28 mouse cellular contexts compared by ENCODE assay signal in the genomic region with DNA sequence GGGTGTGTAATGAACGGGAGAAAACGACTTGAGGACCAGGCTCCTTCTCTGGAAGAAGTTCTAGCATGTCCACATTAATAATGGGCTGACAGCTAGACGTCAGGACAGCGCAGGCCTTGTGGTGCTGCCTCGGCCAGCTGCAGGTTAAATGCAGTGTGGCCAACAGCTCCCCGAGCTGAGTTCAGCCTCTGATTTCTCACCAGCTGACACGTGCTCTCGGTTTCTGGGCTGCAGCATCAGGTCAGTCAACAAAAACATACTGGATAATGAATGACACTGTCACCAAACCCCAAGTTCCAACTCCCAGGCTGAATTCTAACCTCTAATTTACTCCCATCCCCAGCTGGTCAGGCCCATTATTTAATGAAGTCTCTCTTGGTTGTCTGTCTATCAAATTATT.
DNase-seq lines count a peak whose midpoint lies in the region; ATAC-seq and TF ChIP-seq lines count a peak whose summit lies in the region.
"Had no signal": no experiment of that assay in that cellular context is flagged by ENCODE, and none has a peak within 500 bp of the region (broad histone marks: within the 10 kb centered on the region; RNA-seq: fewer than 3 reads in every experiment).

No protein-coding gene starts in this region.

- no peaks in the 10 kb centered on the region for H3K36me3 ChIP-seq in forebrain, embryonic 13.5 days (ENCODE audit: poor library complexity, severe bottlenecking)
- no peaks in the 10 kb centered on the region for H3K36me3 ChIP-seq in forebrain, embryonic 10.5 days (replicated peaks)
- no peaks in the 10 kb centered on the region for H3K36me3 ChIP-seq in hindbrain, embryonic 14.5 days (replicated peaks; ENCODE audit: control insufficient read depth, insufficient read depth)
- H3K36me3 ChIP-seq in midbrain, embryonic 16.5 days (ENCODE audit: control insufficient read depth, insufficient read depth, low read length), result no peaks in the 10 kb centered on the region
- no peaks in the 10 kb centered on the region for H3K36me3 ChIP-seq in embryonic facial prominence, embryonic 10.5 days (replicated peaks)
- H3K36me3 ChIP-seq: embryonic facial prominence, embryonic 13.5 days; heart, embryonic 10.5 days; intestine, embryonic 15.5 days; limb, embryonic 12.5 days had no signal

- no peak for TF ChIP-seq POLR2A in brain, embryonic 14.5 days (IDR thresholded peaks at IDR 0.05; ENCODE audit: borderline replicate concordance, extremely low read depth, insufficient read depth, insufficient read length, poor library complexity, severe bottlenecking)

- no peak overlapping the region for H3K4me3 ChIP-seq in forebrain, embryonic 13.5 days
- no peak overlapping the region for H3K4me3 ChIP-seq in forebrain, embryonic 10.5 days
- H3K4me3 ChIP-seq in hindbrain, embryonic 14.5 days (replicated peaks; ENCODE audit: low read length), result no peak overlapping the region
- H3K4me3 ChIP-seq in midbrain, embryonic 16.5 days (ENCODE audit: low read depth, low read length), result no peak overlapping the region
- no peak overlapping the region for H3K4me3 ChIP-seq in embryonic facial prominence, embryonic 10.5 days
- H3K4me3 ChIP-seq: embryonic facial prominence, embryonic 13.5 days; erythroblast, embryonic 14.5 days; heart, embryonic 10.5 days; intestine, embryonic 15.5 days; layer of hippocampus, adult 2 months; limb, embryonic 12.5 days had no signal

- DNase-seq in forebrain, embryonic 10.5 days (ENCODE audit: extremely low spot score, low spot score), result no peak
- DNase-seq in brain, embryonic 14.5 days (ENCODE audit: low read depth), result peak; percentile 74
- DNase-seq in hindbrain, embryonic 14.5 days (ENCODE audit: low spot score), result no peak
- no peak for DNase-seq in embryonic facial prominence, embryonic 10.5 days (ENCODE audit: low spot score)
- no peak for DNase-seq in cerebellum, adult 9-11 months
- no peak for DNase-seq in heart, adult 9 months (ENCODE audit: low spot score in 2 of 2)
- DNase-seq: adrenal gland, postnatal 25 days; cerebellum, adult 11 months; cerebellum, postnatal 10 days; heart, postnatal 4 days; kidney, postnatal 25 days; layer of hippocampus, postnatal 36 days; liver, postnatal 0 days; right cerebral cortex, postnatal 14 days; spleen, adult 18-20 months; thymus, postnatal 25 days had no signal

- peaks cover 21% of the 10 kb centered on the region for H3K4me1 ChIP-seq in forebrain, embryonic 13.5 days
- H3K4me1 ChIP-seq in forebrain, embryonic 10.5 days, result peaks cover 12% of the 10 kb centered on the region
- peaks cover 14% of the 10 kb centered on the region for H3K4me1 ChIP-seq in hindbrain, embryonic 14.5 days (replicated peaks; ENCODE audit: control insufficient read depth, insufficient read depth, low read length)
- 0 out of 2 replicates have a peak, but pooled peaks cover 2% of the 10 kb centered on the region for H3K4me1 ChIP-seq in midbrain, embryonic 16.5 days (ENCODE audit: control insufficient read depth, insufficient read depth, low read length)
- H3K4me1 ChIP-seq in embryonic facial prominence, embryonic 10.5 days, result peaks cover 15% of the 10 kb centered on the region
- H3K4me1 ChIP-seq: heart, embryonic 10.5 days; intestine, embryonic 15.5 days had no signal

- 51% methylated on average over 8 of the region's 8 CpGs for WGBS in forebrain, embryonic 13.5 days
- WGBS in forebrain, embryonic 10.5 days, result 80% methylated on average over 8 of the region's 8 CpGs
- WGBS in hindbrain, embryonic 14.5 days, result 21% methylated on average over 8 of the region's 8 CpGs
- WGBS in midbrain, embryonic 16.5 days, result 40% methylated on average over 8 of the region's 8 CpGs
- WGBS in embryonic facial prominence, embryonic 10.5 days, result 73% methylated on average over 8 of the region's 8 CpGs

- no peak overlapping the region for H3K9ac ChIP-seq in forebrain, embryonic 13.5 days
- no peak overlapping the region for H3K9ac ChIP-seq in hindbrain, embryonic 14.5 days
- no peak overlapping the region for H3K9ac ChIP-seq in midbrain, embryonic 16.5 days (ENCODE audit: low read depth, low read length)
- H3K9ac ChIP-seq: embryonic facial prominence, embryonic 13.5 days; intestine, embryonic 15.5 days; limb, embryonic 12.5 days; liver, postnatal 0 days had no signal

- no peaks in the 10 kb centered on the region for H3K9me3 ChIP-seq in forebrain, embryonic 13.5 days (replicated peaks)
- no peaks in the 10 kb centered on the region for H3K9me3 ChIP-seq in forebrain, embryonic 10.5 days
- H3K9me3 ChIP-seq in hindbrain, embryonic 14.5 days (ENCODE audit: control insufficient read depth, low read length), result no peaks in the 10 kb centered on the region
- H3K9me3 ChIP-seq in midbrain, embryonic 16.5 days (replicated peaks; ENCODE audit: control insufficient read depth, low read length, poor library complexity, severe bottlenecking), result no peaks in the 10 kb centered on the region
- no peaks in the 10 kb centered on the region for H3K9me3 ChIP-seq in embryonic facial prominence, embryonic 10.5 days
- H3K9me3 ChIP-seq: embryonic facial prominence, embryonic 13.5 days; heart, embryonic 10.5 days; intestine, embryonic 15.5 days; limb, embryonic 12.5 days had no signal

- H3K27me3 ChIP-seq in forebrain, embryonic 13.5 days, result no peaks in the 10 kb centered on the region
- no peaks in the 10 kb centered on the region for H3K27me3 ChIP-seq in forebrain, embryonic 10.5 days (ENCODE audit: poor library complexity, severe bottlenecking)
- no peaks in the 10 kb centered on the region for H3K27me3 ChIP-seq in hindbrain, embryonic 14.5 days (ENCODE audit: control insufficient read depth, insufficient read depth, low read length)
- H3K27me3 ChIP-seq in midbrain, embryonic 16.5 days (ENCODE audit: control insufficient read depth, insufficient read depth, low read depth, low read length), result no peaks in the 10 kb centered on the region
- H3K27me3 ChIP-seq in embryonic facial prominence, embryonic 10.5 days (replicated peaks; ENCODE audit: low read depth, poor library complexity, severe bottlenecking), result no peaks in the 10 kb centered on the region
- H3K27me3 ChIP-seq: embryonic facial prominence, embryonic 13.5 days; intestine, embryonic 15.5 days; limb, embryonic 12.5 days had no signal

- H3K27ac ChIP-seq in forebrain, embryonic 13.5 days, result no peak overlapping the region
- no peak overlapping the region for H3K27ac ChIP-seq in forebrain, embryonic 10.5 days
- H3K27ac ChIP-seq in hindbrain, embryonic 14.5 days, result no peak overlapping the region
- peak overlapping the region; percentile 43; the same call in 1 of the 2 replicates for H3K27ac ChIP-seq in midbrain, embryonic 16.5 days (ENCODE audit: low read length)
- H3K27ac ChIP-seq in embryonic facial prominence, embryonic 10.5 days (replicated peaks), result no peak overlapping the region
- H3K27ac ChIP-seq: embryonic facial prominence, embryonic 13.5 days; heart, embryonic 10.5 days; intestine, embryonic 15.5 days; limb, embryonic 12.5 days; macrophage had no signal

- peak; percentile 71 for ATAC-seq in forebrain, embryonic 13.5 days
- 0 out of 2 replicates have a peak, but pooled peaks have one; percentile 39 for ATAC-seq in hindbrain, embryonic 14.5 days (ENCODE audit: low FRiP score)
- no peak for ATAC-seq in midbrain, embryonic 16.5 days
- ATAC-seq: CD4-positive, CD25-positive, alpha-beta regulatory T cell, adult 4 months; intestine, embryonic 15.5 days; liver, postnatal 0 days; lung, postnatal 0 days had no signal

- no peak overlapping the region for H3K4me2 ChIP-seq in forebrain, embryonic 13.5 days
- no peak overlapping the region for H3K4me2 ChIP-seq in hindbrain, embryonic 14.5 days (replicated peaks)
- H3K4me2 ChIP-seq in midbrain, embryonic 16.5 days (ENCODE audit: low read length), result no peak overlapping the region
- H3K4me2 ChIP-seq: embryonic facial prominence, embryonic 13.5 days; intestine, embryonic 15.5 days; limb, embryonic 12.5 days; liver, embryonic 11.5 days had no signal

- TF ChIP-seq CTCF in brain, embryonic 14.5 days (IDR thresholded peaks at IDR 0.05; ENCODE audit: borderline replicate concordance, extremely low read depth, insufficient read depth, insufficient read length), result no peak
